Mouse (Mus musculus): ENCODE data around the gene Fam78a.

- TF ChIP-seq CTCF (IDR thresholded peaks at IDR 0.05; ENCODE audit: low read depth), result no peak
- no peak for TF ChIP-seq EP300 (IDR thresholded peaks at IDR 0.05; ENCODE audit: low read depth)
These were observed 3.2 kb downstream of the Fam78a start for GRCm38 (mm10) chr2:32081296-32081929.

Measured in heart, postnatal 0 days (tissue).